Mouse (Mus musculus): ENCODE data around the gene Psme3.
"Not testable (repeated sequence)": the region's sequence is repeated elsewhere in the genome, so short reads cannot be mapped to it uniquely, and the experiment has no call there.

The Psme3 gene

GRCm38 (mm10) chr11:101314567-101314966 is 1.4 kb upstream of the Psme3 start:
- DNase-seq, result no peak

DNA sequence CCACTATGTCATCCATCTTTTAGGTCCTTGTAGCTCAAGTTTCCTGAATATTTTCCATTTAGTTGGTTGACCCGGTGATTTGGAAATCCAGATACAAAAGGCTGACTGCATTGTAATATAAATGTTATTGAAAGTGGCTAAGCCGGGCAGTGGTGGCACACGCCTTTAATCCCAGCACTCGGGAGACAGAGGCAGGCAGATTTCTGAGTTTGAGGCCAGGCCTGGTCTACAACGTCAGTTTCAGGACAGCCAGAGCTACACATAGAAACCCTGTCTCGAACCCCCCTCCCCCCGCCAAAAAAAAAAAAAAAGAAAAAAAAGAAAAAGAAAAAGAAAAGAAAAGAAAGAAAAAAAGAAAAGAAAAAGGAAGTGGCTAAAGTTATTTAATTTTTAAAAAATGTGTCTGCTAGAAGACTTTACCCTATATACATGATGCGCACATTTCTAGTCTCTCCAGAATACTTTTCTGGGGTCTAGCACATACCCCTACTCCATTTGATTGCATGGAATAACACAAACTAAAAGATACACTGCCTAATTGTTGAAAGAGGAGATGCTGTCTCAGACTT is 847 bp upstream of the Psme3 start:
- DNase-seq, result no peak

- peak; percentile 48 for DNase-seq
Measured at GRCm38 (mm10) chr11:101316501-101316917, 496 bp downstream of the Psme3 start.

DNA sequence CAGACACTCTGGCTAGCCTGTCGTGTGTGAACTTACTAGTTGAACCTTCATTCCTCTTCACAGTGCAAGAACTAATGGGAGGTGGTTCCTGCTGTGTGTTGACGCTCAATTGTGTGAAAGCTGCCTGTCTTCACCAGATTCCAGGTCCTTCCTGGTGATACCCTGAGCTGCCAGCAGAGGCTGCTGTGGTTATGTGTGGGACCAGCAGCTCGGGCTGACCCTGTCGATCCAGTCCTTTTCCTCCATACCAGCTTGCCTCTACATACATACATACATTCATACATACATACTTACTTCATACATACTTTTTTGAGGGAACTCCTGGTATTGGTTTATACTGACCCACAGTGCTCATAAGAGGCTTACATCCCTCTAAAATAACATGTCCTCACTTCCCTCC is 7.6 kb downstream of the Psme3 start:
- DNase-seq, result peak; percentile 90

GRCm38 (mm10) chr11:101324763-101325162 is 8.8 kb downstream of the Psme3 start, which contains the start of gene Aoc2:
Gene Aoc2 (plus strand): TSS chr11:101325063.
- DNase-seq, result no peak

DNA sequence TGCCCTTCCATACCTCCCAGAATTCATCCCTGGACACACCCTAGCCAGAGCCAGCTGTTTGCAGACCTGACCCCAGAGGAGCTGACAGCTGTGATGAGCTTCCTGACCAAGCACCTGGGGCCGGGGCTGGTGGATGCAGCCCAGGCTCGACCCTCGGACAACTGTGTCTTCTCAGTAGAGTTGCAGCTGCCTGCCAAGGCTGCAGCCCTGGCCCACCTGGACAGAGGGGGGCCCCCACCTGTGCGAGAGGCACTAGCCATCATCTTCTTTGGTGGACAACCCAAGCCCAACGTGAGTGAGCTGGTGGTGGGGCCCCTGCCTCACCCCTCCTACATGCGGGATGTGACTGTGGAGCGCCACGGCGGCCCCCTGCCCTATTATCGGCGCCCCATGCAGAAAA is 9.2 kb downstream of the Psme3 start:
- DNase-seq, result not testable (repeated sequence)

DNA sequence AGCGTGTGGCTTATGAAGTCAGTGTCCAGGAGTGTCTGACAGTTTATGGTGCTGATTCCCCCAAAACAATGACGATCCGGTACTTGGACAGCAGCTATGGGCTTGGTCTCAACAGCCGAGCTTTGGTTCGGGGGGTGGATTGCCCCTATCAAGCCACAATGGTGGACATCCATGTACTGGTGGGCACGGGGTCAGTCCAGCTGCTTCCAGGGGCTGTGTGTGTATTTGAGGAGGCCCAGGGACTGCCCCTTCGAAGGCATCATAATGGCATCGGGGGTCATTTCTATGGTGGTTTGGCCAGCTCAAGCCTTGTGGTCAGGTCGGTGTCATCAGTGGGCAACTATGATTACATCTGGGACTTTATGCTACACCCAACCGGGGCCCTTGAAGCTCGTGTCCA is 10.1 kb downstream of the Psme3 start:
- DNase-seq, result no peak

- DNase-seq, result no peak
Measured at GRCm38 (mm10) chr11:101327311-101327710, 11.3 kb downstream of the Psme3 start.

DNA sequence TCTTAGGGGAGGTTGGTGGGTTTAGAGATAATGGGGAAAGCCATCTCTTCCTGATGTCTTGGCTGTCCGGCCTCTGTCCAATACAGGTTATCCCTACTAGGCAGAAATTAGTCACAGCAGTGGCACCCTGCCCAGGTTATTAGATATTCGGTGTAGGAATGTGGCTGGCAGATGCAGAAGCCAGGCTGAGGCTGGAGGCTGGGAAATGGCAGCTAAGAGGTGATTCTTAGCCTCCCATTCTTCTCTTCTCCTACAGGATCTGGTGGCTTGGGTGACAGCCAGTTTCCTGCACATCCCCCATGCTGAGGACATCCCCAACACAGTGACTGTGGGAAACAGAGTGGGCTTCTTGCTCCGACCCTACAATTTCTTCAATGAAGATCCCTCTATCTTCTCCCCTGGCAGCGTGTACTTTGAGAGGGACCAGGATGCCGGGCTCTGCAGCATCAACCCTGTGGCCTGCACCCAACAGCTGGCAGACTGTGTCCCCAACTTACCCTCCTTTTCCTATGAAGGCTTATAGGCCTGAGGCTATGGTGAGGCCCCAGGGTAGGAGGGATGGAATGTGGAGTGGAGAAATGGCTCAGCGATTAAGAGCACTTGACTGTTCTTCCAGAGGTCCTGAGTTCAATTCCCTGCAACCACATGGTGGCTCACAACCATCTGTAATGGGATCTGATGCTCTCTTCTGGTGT is 13.1 kb downstream of the Psme3 start:
- DNase-seq, result peak; percentile 56

GRCm38 (mm10) chr11:101330371-101330924 is 14.4 kb downstream of the Psme3 start, which contains the start of gene Aoc3:
Gene Aoc3 (plus strand): TSS chr11:101330605.
- DNase-seq, result peak; percentile 54

DNA sequence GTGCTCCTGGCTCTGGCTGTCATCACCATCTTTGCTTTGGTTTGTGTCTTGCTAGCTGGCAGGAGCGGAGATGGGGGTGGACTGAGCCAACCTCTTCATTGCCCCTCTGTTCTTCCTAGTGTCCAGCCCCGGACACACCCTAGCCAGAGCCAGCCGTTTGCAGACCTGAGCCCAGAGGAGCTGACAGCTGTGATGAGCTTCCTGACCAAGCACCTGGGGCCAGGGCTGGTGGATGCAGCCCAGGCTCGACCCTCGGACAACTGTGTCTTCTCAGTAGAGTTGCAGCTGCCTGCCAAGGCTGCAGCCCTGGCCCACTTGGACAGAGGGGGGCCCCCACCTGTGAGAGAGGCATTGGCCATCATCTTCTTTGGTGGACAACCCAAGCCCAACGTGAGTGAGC is 14.9 kb downstream of the Psme3 start:
- DNase-seq, result not testable (repeated sequence)

GRCm38 (mm10) chr11:101332537-101332936 is 16.5 kb downstream of the Psme3 start:
- no peak for DNase-seq

DNA sequence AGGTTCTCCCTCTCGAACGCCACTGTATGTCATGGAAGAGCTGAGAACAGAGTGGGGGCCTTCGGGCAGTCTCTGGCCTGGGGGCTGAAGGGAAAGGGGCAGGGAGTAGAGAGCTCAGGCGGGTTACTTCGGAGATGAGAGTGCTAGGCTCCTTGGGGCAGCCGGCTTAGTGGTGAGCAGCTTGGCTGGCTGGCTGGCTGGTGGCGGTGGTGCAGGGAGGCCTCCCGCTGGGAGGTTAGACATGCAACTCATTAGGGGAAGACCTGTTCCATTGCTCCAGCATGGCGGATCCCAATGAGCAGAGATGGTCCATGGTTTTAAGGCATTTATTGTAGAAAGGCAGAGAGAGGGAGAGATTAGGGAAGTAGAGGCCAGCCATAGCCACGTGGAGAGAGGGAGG is 18.0 kb downstream of the Psme3 start:
- no peak for DNase-seq

DNA sequence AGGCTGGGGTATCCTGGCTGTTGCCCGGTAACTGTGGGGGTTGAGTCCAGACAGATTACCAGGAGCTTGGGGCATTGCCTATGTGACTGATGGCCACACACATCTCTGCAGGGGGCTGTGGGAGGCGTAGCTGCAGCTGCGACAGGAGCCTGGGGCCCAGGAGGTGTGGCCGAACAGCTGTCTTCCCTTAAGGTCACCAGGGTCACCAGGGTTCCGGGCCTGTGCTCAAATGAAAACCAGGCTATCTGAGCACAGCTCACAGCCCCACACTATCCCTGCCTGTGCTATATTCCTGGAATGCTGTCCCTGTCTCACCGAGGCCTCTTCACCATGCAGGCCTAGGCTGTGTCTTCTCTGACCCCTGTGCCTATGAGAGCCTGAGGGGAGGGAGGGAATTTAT is 18.5 kb downstream of the Psme3 start:
- DNase-seq, result no peak

DNA sequence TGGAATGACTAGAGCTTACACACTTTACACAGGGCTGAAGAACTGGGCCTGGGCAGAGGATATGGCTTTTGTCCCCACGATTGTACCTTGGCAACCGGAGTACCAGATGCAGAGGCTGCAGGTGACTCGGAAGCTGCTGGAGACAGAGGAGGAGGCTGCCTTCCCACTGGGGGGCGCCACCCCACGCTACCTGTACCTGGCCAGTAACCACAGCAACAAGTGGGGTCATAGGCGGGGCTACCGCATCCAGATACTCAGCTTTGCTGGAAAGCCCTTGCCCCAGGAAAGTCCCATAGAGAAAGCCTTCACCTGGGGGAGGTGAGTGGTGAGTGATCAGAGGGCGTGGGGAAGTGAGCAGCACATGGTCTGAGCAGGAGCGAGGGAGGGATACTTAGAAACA is 19.7 kb downstream of the Psme3 start:
- DNase-seq, result peak; percentile 54

GRCm38 (mm10) chr11:101338123-101338760 is 22.2 kb downstream of the Psme3 start:
- no peak for DNase-seq

- no peak for DNase-seq
Measured at GRCm38 (mm10) chr11:101347083-101347775, 31.2 kb downstream of the Psme3 start.

GRCm38 (mm10) chr11:101348774-101349173 is 32.8 kb downstream of the Psme3 start:
- DNase-seq, result no peak

DNA sequence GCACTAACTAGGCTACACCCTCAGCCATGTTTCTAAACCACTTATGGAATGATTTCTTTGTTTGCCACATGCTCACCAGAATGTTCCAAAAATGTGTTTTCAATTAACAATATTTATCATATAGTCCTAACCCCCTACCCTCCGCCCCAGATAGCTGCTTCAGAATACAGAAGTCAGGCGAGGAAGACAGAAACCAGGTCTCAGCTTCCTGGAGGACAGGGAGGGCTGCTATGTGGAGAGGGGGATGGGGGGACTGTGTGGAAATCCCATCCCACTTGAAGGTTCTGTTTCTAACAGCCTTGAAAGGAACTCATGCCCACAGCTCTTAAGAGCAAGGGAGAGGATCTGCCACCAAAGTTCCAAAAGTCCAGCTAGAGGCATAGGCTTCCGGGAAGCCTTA is 33.2 kb downstream of the Psme3 start:
- DNase-seq, result no peak

DNA sequence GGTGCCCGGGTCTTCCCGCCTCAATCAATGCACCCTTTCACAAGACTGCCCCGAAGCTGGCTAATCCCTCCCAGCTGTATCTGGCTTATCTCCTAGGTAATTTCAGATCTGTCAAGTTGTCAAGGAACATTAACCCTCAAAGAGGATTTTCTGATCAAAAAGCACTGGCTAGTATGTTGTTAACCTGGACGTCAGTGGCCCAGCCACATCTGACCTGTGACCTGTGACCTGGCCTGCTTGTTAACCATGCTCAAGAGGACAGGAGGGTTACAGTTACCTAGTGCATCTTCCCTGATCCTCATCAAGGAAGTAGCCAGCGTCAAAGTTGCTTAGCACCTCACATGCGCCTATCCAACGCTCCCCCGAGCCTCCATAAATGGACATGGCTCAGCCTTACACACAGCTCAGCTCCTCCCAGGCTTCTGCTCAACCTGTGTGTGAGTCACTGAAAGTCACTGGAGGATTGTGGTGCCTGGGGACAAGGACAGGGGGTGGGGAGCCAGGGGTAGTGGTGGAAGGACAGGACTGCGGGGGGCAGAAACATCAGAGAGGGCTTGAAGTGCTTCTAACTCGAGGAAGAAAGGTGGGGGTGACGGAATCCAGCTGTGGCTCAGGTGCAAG is 35.2 kb downstream of the Psme3 start:
- no peak for DNase-seq

DNA sequence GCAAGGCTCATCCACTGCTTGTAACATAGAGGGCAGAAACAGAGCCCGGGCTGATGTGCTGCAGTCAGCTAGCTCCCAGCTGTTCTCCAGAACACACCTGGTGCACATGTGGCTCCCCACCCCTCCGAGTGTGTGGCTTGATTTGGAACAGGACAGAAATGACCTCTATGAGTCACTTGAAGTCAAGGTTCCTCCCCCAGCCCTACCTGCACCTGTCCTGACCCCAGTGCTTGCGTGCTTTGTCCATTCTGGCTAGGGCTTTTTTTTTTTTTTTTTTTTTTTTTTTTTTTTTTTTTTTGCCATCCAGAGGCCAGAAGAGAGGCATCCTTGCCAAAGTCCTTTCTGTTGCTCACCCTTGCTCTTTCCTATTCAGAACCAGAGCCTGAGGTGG is 35.7 kb downstream of the Psme3 start:
- no peak for DNase-seq

- no peak for DNase-seq
Measured at GRCm38 (mm10) chr11:101353436-101353835, 37.4 kb downstream of the Psme3 start.
